Mouse (Mus musculus): ENCODE data around the gene Gamt.

DNA sequence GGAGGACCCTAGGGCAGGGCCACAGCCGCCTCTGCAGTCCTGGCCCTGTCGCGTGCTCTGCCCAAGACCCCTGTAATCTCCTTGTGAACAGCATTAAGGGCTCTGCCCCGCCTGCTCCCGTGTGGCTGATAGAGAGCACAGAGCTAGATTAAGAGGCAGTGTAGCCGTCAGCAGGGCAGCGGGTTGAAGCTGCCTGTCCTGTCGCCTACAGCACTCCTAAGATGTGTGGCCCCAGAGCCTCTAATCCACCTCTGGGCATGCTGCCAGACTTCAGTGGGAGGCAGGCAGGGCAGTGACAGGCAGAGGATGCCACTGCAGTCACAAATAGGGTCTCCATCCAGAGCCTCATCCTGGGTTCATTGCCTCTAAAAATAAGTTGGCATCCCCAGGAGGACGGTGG is 18.7 kb downstream of the Gamt start:
- TF ChIP-seq CTCF (IDR thresholded peaks at IDR 0.05) (no peak), POLR2A (IDR thresholded peaks at IDR 0.05; ENCODE audit: insufficient read depth, low read depth, low read length) (no peak), EP300 (IDR thresholded peaks at IDR 0.05; ENCODE audit: insufficient read depth, low read depth, low read length) (no peak)
